Mouse (Mus musculus) ES-Bruce4 (cell line): Measurements from ENCODE around the gene Plxdc2. TPM values are rescaled to one million over a fixed set of nuclear protein-coding genes. Genes with fewer than 3 reads are reported as not detected.

Source experiments
- H3K27ac ChIP-seq: 2 replicates; pipeline ENCODE4 v1.5.1; 2012; ENCODE audit warnings: low read length, inconsistent platforms; ENCODE audit not compliant: insufficient read depth
- H3K27me3 ChIP-seq: 2 replicates; pipeline ENCODE4 v1.6.1; 2012; ENCODE audit warnings: mild to moderate bottlenecking, low read length, inconsistent platforms; ENCODE audit not compliant: control insufficient read depth, poor library complexity, insufficient read depth, severe bottlenecking
- H3K36me3 ChIP-seq: 2 replicates; pipeline ENCODE4 v1.6.1; 2012; ENCODE audit warnings: inconsistent platforms, mild to moderate bottlenecking, low read length, moderate library complexity; ENCODE audit not compliant: control insufficient read depth, poor library complexity, insufficient read depth, severe bottlenecking
- H3K4me1 ChIP-seq: one replicate; pipeline ENCODE4 v1.8.1; 2011; ENCODE audit warnings: low read length; ENCODE audit not compliant: control insufficient read depth, insufficient read depth
- H3K4me3 ChIP-seq: 2 replicates; pipeline ENCODE4 v1.5.1; 2011; ENCODE audit warnings: low read depth, mild to moderate bottlenecking, low read length
- H3K9ac ChIP-seq: 2 replicates; pipeline ENCODE4 v1.6.1; 2012; ENCODE audit warnings: low read depth, mild to moderate bottlenecking, inconsistent platforms; ENCODE audit not compliant: poor library complexity, severe bottlenecking
- H3K9me3 ChIP-seq: replicated peaks from 2 replicates; pipeline ENCODE4 v1.6.1; 2012; ENCODE audit warnings: mild to moderate bottlenecking, low read length, inconsistent platforms; ENCODE audit not compliant: control insufficient read depth, poor library complexity, insufficient read depth, severe bottlenecking
- CTCF ChIP-seq: IDR thresholded peaks from one replicate; pipeline ENCODE4 v1.8.1; 2011; ENCODE audit warnings: low read depth, low read length
- EP300 ChIP-seq: IDR thresholded peaks from 2 replicates; pipeline ENCODE4 v1.6.1; 2011; ENCODE audit warnings: low read depth, low read length; ENCODE audit not compliant: insufficient read depth
- POLR2A ChIP-seq: IDR thresholded peaks from one replicate; pipeline ENCODE4 v1.8.1; 2011; ENCODE audit warnings: low read length; ENCODE audit not compliant: insufficient read depth
- polyA plus RNA-seq: library from polyadenylated mRNA; stranded (reverse); fragments of >200 nt; gene quantifications from 2 replicates; pipeline ENCODE4 v1.2.4, GENCODE M21; 2011; ENCODE audit warnings: low read depth; ENCODE audit not compliant: missing spikeins, insufficient read depth, insufficient read length

Gene Plxdc2
- polyA plus RNA-seq, 1 experiment, result 20.0 TPM

- H3K4me1 ChIP-seq, result no peaks in the 10 kb centered on the region
- H3K4me3 ChIP-seq, result no peak overlapping the region
- no peak for TF ChIP-seq POLR2A
- TF ChIP-seq CTCF, result no peak
- no peak for TF ChIP-seq EP300
- no peaks in the 10 kb centered on the region for H3K36me3 ChIP-seq
- no peak overlapping the region for H3K27ac ChIP-seq
- H3K9ac ChIP-seq, result no peak overlapping the region
- H3K9me3 ChIP-seq, result no peaks in the 10 kb centered on the region
- H3K27me3 ChIP-seq, result no peaks in the 10 kb centered on the region
Observed at GRCm38 (mm10) chr2:16483943-16484342, 127.8 kb downstream of the Plxdc2 start.

- TF ChIP-seq EP300, result no peak
- no peak for TF ChIP-seq POLR2A
- no peak for TF ChIP-seq CTCF
- no peaks in the 10 kb centered on the region for H3K36me3 ChIP-seq
- no peaks in the 10 kb centered on the region for H3K4me1 ChIP-seq
- H3K9me3 ChIP-seq, result no peaks in the 10 kb centered on the region
- no peak overlapping the region for H3K27ac ChIP-seq
- no peaks in the 10 kb centered on the region for H3K27me3 ChIP-seq
- H3K9ac ChIP-seq, result no peak overlapping the region
- H3K4me3 ChIP-seq, result no peak overlapping the region
Observed at GRCm38 (mm10) chr2:16485970-16486369, 129.9 kb downstream of the Plxdc2 start.

- Histone ChIP-seq H3K9me3 (no peaks in the 10 kb centered on the region), H3K27ac (no peak overlapping the region), H3K4me3 (no peak overlapping the region), H3K9ac (no peak overlapping the region), H3K36me3 (no peaks in the 10 kb centered on the region), H3K4me1 (no peaks in the 10 kb centered on the region), H3K27me3 (no peaks in the 10 kb centered on the region)
- TF ChIP-seq POLR2A (no peak), CTCF (no peak), EP300 (no peak)
Observed at GRCm38 (mm10) chr2:16491242-16491641, 135.1 kb downstream of the Plxdc2 start.

GRCm38 (mm10) chr2:16502843-16503242 is 146.7 kb downstream of the Plxdc2 start:
- Histone ChIP-seq H3K4me1 (no peaks in the 10 kb centered on the region), H3K27me3 (no peaks in the 10 kb centered on the region), H3K36me3 (no peaks in the 10 kb centered on the region), H3K9ac (no peak overlapping the region), H3K27ac (no peak overlapping the region), H3K9me3 (no peaks in the 10 kb centered on the region), H3K4me3 (no peak overlapping the region)
- no peak for TF ChIP-seq CTCF
- TF ChIP-seq EP300, result no peak
- no peak for TF ChIP-seq POLR2A

GRCm38 (mm10) chr2:16507540-16508230 is 151.6 kb downstream of the Plxdc2 start:
- TF ChIP-seq CTCF, result no peak
- no peak for TF ChIP-seq EP300
- TF ChIP-seq POLR2A, result no peak
- no peaks in the 10 kb centered on the region for H3K9me3 ChIP-seq
- no peak overlapping the region for H3K4me3 ChIP-seq
- no peaks in the 10 kb centered on the region; the same call in 1 of the 2 replicates for H3K27me3 ChIP-seq
- H3K27ac ChIP-seq, result no peak overlapping the region
- H3K36me3 ChIP-seq, result no peaks in the 10 kb centered on the region
- H3K9ac ChIP-seq, result no peak overlapping the region
- H3K4me1 ChIP-seq, result no peaks in the 10 kb centered on the region

- no peak overlapping the region for H3K4me3 ChIP-seq
- no peaks in the 10 kb centered on the region for H3K36me3 ChIP-seq
- H3K9ac ChIP-seq, result no peak overlapping the region
- no peaks in the 10 kb centered on the region for H3K4me1 ChIP-seq
- no peaks in the 10 kb centered on the region for H3K27me3 ChIP-seq
- no peak for TF ChIP-seq EP300
- TF ChIP-seq POLR2A, result no peak
- no peak overlapping the region for H3K27ac ChIP-seq
- H3K9me3 ChIP-seq, result no peaks in the 10 kb centered on the region
Observed at GRCm38 (mm10) chr2:16518148-16518547, 162.0 kb downstream of the Plxdc2 start.
